Mouse (Mus musculus): ENCODE results near the gene Fam19a2. TPM values are rescaled to one million over a fixed set of nuclear protein-coding genes. Genes with fewer than 3 reads are reported as not detected.

Fam19a2 gene
- total RNA-seq, 2 experiments from 2014 or later: 0.12 TPM; not detected in 1

DNA sequence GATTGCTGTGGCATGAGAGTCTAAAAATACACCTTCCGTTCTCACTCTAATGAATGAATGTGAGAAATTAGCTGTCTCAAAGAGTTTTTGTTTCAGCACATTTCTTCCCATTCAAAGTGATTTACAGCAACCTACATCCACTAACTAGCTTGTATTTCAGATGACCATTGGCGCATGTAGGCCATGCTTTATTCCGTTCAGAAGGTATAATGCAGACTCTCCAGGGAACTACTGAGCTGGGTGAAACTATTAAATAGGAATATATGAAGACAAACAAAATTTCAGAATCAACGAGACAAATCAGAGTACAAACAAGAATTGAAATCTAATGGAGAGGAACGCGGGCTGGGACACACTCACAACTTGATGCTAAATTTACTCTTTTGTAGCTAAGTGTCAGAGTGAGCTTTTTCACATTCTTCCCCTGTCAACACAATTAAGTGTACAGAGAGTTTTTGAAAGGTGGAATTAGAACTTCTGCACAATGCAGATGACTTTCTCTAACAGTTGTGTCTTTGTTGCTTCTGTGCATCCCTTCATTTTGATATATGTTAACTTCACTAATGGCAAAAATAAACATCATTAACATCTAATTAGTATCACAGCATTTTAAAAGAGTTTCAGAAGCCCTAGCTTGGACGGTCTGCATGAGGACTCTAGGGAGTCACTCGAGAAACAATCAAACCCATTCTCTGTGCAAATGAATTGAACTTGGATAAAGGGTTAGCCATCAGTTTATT lies 428.6 kb downstream of the Fam19a2 start:
- intact Hi-C loops (cut with DNase I; ENCODE audit: low total_unique reads): no loop called here
- no peak for DNase-seq

DNA sequence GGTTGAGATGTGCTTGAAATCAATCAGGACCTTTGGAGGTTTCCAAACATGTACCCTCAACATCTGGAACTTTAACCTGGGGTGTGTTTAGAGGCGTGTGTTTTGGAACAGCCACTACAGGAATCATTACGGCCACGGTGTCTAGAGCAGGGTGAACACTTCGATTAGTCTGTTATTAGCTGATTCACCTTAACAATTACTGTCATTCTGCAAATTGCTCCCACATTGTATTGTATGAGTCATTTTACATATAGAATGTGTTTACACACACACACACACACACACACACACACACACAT lies 429.1 kb downstream of the Fam19a2 start:
- no peak for DNase-seq
- intact Hi-C loops (cut with DNase I; ENCODE audit: low total_unique reads): no loop called here

DNA sequence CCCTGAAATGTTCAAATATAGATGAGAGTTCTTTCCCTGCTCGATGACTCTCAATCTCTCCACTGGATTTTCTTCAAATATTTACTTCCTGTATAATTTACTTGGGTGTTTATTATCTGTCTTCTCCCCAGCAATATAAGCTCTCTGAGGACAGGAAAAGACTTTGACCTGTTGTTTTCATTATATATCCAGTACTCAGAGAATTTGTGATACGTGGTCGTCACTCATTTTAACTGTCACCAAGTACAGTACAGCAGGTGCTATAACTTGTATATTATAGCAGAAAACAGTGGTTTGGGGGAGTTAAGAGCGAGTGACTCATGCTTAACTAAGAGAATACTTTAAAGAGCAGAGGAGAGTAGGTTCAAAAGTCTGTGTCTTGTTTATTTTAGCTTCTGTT lies 438.8 kb downstream of the Fam19a2 start:
- no peak for DNase-seq
- intact Hi-C loops (cut with DNase I; ENCODE audit: low total_unique reads): no loop called here

DNA sequence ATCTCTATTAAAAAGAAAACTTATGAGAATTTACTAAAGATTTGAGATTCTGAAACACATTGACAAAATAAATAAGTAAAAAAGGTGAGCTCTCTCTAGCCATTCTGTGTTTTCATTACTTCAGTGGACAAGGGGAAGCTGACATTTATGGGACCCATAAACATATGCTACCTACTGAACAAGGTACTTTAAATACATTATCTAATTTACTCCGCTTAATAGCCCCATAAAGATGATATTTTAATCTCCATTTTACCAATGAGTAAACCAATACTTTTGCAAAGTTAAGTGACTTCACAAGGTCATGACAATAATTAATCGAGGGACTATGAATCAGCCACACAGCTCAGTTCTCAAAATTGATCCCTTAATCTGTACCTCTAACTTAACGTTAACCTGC lies 443.2 kb downstream of the Fam19a2 start:
- no peak for DNase-seq
- intact Hi-C loops (cut with DNase I; ENCODE audit: low total_unique reads): no loop called here

DNA sequence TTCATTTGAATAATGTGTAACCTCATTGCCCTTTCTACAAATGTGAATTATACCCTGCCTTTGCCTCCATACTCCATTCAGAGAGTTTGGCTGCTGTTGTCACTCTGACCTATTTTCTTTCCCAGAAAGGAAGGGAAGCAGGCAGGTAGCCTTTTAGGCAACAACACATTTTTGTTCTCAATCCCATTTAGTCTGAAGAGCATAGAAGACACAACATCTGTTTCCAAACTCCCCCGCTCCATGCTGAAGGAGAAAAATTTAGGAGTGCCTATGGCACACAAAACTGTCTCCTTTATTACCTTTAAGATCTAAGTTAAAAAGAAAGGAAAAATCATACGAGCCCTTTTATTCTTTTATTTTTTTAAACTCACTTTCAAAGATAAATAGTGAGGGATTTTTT lies 446.9 kb downstream of the Fam19a2 start:
- DNase-seq: no peak
- intact Hi-C loops (cut with DNase I; ENCODE audit: low total_unique reads): no loop called here

DNA sequence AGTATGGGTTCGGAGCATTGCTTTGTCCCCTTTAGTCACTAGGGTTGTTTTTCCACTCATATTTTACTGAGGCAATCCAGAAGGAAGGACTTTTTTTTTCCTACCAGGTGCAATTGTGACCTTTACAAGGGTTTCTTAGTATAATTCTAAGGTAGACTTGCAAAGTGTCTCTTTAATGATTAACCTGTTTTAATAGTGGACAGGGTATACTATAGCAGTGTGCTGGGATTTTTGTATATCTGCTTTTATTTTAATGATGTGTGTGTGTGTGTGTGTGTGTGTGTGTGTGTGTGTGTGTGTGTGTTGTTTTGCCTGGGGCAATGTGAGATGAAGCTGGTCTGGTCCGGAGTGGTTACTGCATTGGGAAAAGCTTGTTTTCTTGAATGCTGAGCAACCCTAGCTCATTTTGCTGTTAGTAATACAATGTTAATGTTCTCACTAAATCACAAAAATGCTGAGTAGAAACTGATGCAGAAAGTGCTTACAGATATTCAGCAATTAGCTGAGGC lies 458.2 kb downstream of the Fam19a2 start:
- intact Hi-C loops (cut with DNase I; ENCODE audit: low total_unique reads): no loop called here
- DNase-seq: no peak

DNA sequence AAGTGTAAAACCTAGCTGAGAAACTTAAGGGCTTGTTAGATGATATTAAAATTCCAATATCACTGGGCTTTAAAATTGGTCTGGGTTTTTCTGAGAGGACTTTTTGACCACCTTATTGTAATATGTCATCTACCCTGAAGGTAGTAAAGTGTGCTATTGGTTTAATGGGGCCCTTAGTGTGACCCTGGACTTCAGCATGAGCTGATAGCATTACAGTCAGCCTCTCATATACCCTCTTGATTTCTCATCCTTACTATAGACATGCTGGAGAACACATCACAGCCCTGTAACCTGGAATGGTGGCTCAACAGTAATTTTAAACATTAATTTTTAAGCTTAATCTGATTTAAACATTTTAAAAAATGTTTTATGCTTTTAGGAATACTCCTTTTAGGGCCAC lies 459.8 kb downstream of the Fam19a2 start:
- DNase-seq: no peak
- intact Hi-C loops (cut with DNase I; ENCODE audit: low total_unique reads): no loop called here

DNA sequence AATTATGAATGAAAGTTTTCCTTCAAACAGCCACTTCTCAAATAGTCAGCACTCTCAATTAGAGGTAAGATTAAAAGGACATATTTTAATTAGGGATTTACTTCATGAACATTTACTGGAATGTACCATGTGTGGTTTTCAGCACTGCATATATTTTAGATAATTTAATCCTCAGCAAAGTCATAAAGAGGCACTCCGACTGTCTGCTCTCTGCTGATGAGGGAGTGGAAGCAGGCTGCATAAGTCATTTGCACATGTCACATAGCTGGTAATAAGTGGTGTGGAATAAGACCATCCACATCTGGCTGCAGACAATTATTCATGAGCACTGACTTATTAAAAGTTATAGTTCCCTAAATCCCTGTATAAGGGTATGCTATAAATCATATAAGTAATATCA lies 484.5 kb downstream of the Fam19a2 start:
- no peak for DNase-seq

DNA sequence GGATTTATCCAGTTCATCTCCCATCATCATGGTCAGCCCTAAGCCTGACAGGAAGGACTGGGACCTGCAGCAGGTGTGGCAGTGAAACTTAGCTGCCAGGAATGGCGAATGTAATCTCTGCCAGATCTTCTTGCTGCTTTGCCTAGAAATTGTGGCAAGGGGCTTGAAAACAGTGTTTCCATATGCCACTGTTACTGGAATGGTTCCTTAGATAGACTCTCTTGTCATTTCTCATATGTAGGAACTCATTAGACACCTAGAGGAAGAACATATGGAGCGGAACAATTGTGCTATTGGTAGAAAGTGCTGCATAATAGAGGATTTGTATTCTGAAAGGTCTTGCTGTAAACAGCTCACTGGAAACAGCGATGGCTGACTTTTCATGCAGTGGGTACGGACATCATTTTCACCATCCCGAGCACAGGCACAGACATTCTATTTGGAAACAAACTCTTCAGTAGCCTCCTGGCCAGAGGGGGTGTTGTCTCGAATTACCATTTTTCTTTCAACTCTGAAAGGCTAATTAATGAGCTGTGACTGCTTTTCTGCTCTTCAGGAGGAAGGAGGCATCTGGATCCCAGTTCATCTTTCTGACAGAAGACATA lies 488.0 kb downstream of the Fam19a2 start:
- intact Hi-C loops (cut with DNase I; ENCODE audit: low total_unique reads): no loop called here
- DNase-seq: no peak

More for the DNA sequence above, 484.5 kb downstream of the Fam19a2 start:
- intact Hi-C loops (cut with DNase I; ENCODE audit: low total_unique reads): no loop called here

DNA sequence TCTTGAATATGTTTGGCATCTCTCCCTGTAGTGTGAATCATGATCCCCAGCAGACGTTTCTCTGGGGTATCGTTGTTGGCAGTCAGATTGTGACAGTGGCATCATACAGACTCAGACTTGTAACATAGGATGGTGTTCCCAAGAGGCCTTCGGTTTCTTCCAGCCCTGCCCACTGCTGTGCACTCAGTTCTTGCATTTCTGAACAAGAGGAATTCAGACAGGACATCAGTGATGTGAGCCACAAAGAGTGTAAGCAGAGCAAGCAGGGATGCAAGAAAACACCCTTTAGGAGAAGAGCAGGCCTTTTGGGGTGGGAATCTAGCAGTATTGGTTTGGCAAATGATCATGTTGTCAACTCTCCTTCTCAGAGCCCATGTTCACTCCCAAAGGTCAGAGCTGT lies 489.0 kb downstream of the Fam19a2 start:
- intact Hi-C loops (cut with DNase I; ENCODE audit: low total_unique reads): no loop called here
- no peak for DNase-seq

DNA sequence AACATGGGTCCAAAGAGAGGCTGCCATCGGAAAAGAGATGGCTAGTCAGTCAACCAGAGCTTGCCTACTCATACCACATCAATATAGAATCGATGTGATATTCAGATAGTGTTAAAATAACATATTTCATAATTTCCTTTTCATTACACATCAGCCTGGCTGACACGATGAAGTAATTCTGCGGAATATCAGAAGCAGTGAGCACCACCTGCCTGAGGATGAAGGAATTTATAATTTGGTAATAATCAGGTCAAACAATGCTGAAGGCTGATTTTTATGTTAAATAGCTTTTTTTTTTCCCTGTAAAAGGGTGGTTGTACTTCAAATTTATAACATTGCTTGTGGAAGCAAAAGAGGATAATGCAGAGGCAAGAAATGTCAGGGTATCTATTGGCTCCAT lies 490.2 kb downstream of the Fam19a2 start:
- no peak for DNase-seq
- intact Hi-C loops (cut with DNase I; ENCODE audit: low total_unique reads): no loop called here

DNA sequence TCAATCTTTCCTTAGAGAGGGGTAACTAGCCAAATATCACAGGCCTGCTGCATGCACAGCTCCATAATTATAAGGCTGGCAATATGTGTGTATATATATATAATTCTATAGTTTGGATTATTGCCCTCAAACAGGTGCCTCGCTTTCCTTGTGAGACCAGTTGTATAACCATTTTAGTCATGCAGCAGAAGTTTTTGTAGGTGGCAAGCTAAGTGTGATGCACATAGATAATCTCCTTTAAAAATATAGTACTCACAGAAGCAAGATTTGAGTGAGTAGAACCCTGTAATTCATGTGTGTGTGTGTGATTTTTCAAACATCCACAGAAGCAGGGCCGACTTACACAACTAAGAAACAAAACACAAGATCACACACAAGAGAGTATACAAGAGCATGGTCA lies 525.6 kb downstream of the Fam19a2 start:
- intact Hi-C loops (cut with DNase I; ENCODE audit: low total_unique reads): no loop called here
- no peak for DNase-seq

Other genes with a start within 250 kb of the Fam19a2 start
- gene Mon2, start 187.5 kb upstream of the Fam19a2 start, total RNA-seq (2021): 10 to 100 TPM; 35.8 to 42.6 TPM
- gene Usp15, start 67.0 kb upstream of the Fam19a2 start, total RNA-seq (2021): 100 to 1,000 TPM; 145 to 155 TPM

Measured in gastrocnemius, postnatal 14 days (tissue).